ENCODE assay signal across 10 mouse cellular contexts in genomic region chr9:71126205-71126604, GRCm38 (mm10). TPM values are rescaled to one million over a fixed set of nuclear protein-coding genes. Genes with fewer than 3 reads are reported as not detected.
DNase-seq lines count a peak whose midpoint lies in the region; ATAC-seq and TF ChIP-seq lines count a peak whose summit lies in the region.
"Had no signal": no experiment of that assay in that cellular context is flagged by ENCODE, and none has a peak within 500 bp of the region (broad histone marks: within the 10 kb centered on the region; RNA-seq: fewer than 3 reads in every experiment).

No protein-coding gene starts in this region.

- H3K27ac ChIP-seq in hindbrain, postnatal 0 days, result no peak overlapping the region
- H3K27ac ChIP-seq in hindbrain, embryonic 13.5 days, result no peak overlapping the region
- no peak overlapping the region for H3K27ac ChIP-seq in bone marrow, adult 2 months (ENCODE audit: control insufficient read depth, insufficient read depth, low read depth, low read length, poor library complexity)
- no peak overlapping the region for H3K27ac ChIP-seq in forebrain, embryonic 15.5 days (replicated peaks)
- H3K27ac ChIP-seq: embryonic facial prominence, embryonic 13.5 days; limb, embryonic 13.5 days had no signal

- no peak for ATAC-seq in hindbrain, postnatal 0 days
- ATAC-seq in hindbrain, embryonic 13.5 days (ENCODE audit: low FRiP score), result no peak
- ATAC-seq in forebrain, embryonic 15.5 days (replicated peaks), result no peak

- no peak overlapping the region for H3K9ac ChIP-seq in hindbrain, postnatal 0 days (replicated peaks; ENCODE audit: low read length)
- H3K9ac ChIP-seq in hindbrain, embryonic 13.5 days, result no peak overlapping the region
- no peak overlapping the region for H3K9ac ChIP-seq in forebrain, embryonic 15.5 days (replicated peaks)
- H3K9ac ChIP-seq: embryonic facial prominence, embryonic 13.5 days; limb, embryonic 13.5 days had no signal

- no peak overlapping the region for H3K4me2 ChIP-seq in hindbrain, postnatal 0 days (ENCODE audit: low read depth, low read length)
- H3K4me2 ChIP-seq in hindbrain, embryonic 13.5 days, result no peak overlapping the region
- H3K4me2 ChIP-seq in forebrain, embryonic 15.5 days (replicated peaks), result no peak overlapping the region
- H3K4me2 ChIP-seq: embryonic facial prominence, embryonic 13.5 days; limb, embryonic 13.5 days had no signal

- no peak for TF ChIP-seq POLR2A in bone marrow, adult 2 months (IDR thresholded peaks at IDR 0.05; ENCODE audit: borderline replicate concordance, control insufficient read depth, low read depth, low read length)

- DNase-seq in hindbrain, postnatal 0 days (ENCODE audit: low spot score), result peak; percentile 27
- DNase-seq in heart, postnatal 36 days, result peak; percentile 7 to 10
- peak; percentile 49 for DNase-seq in lung, postnatal 36 days
- no peak for DNase-seq in gastrocnemius, postnatal 10 days

- H3K27me3 ChIP-seq in hindbrain, postnatal 0 days (ENCODE audit: insufficient read depth, low read length), result no peaks in the 10 kb centered on the region
- no peaks in the 10 kb centered on the region for H3K27me3 ChIP-seq in hindbrain, embryonic 13.5 days
- H3K27me3 ChIP-seq in E14TG2a.4 (ENCODE audit: insufficient read depth, low read length), result peaks cover 25% of the 10 kb centered on the region
- no peaks in the 10 kb centered on the region for H3K27me3 ChIP-seq in forebrain, embryonic 15.5 days

- no peaks in the 10 kb centered on the region for H3K36me3 ChIP-seq in hindbrain, postnatal 0 days (ENCODE audit: insufficient read depth, low read length)
- H3K36me3 ChIP-seq in hindbrain, embryonic 13.5 days, result no peaks in the 10 kb centered on the region
- H3K36me3 ChIP-seq in E14TG2a.4 (ENCODE audit: insufficient read depth, low read length), result no peaks in the 10 kb centered on the region
- no peaks in the 10 kb centered on the region for H3K36me3 ChIP-seq in forebrain, embryonic 15.5 days
- H3K36me3 ChIP-seq: embryonic facial prominence, embryonic 13.5 days; limb, embryonic 13.5 days had no signal

- intact Hi-C loops in heart, postnatal 36 days (cut with DNase I), result loop anchor here (10.0 kb wide), 1 partner anchor 59 kb away; no protein-coding TSS in a partner anchor

- peak; percentile 62 for TF ChIP-seq CTCF in hindbrain, postnatal 0 days (IDR thresholded peaks at IDR 0.05; ENCODE audit: low read depth)
- peak; percentile 38 for TF ChIP-seq CTCF in E14TG2a.4 (conservative IDR thresholded peaks at IDR 0.05; ENCODE audit: low read length)
- TF ChIP-seq CTCF in bone marrow, adult 2 months (IDR thresholded peaks at IDR 0.05; ENCODE audit: control insufficient read depth, insufficient read depth, low read length), result peak; percentile 32

- H3K4me3 ChIP-seq in hindbrain, postnatal 0 days (ENCODE audit: low read length), result no peak overlapping the region
- no peak overlapping the region for H3K4me3 ChIP-seq in hindbrain, embryonic 13.5 days
- no peak overlapping the region for H3K4me3 ChIP-seq in E14TG2a.4 (replicated peaks; ENCODE audit: low read length)
- no peak overlapping the region for H3K4me3 ChIP-seq in bone marrow, adult 2 months (replicated peaks; ENCODE audit: control insufficient read depth, low read depth, low read length)
- no peak overlapping the region for H3K4me3 ChIP-seq in forebrain, embryonic 15.5 days
- H3K4me3 ChIP-seq: embryonic facial prominence, embryonic 13.5 days; limb, embryonic 13.5 days had no signal

- no peaks in the 10 kb centered on the region for H3K4me1 ChIP-seq in hindbrain, postnatal 0 days (ENCODE audit: insufficient read depth, low read length)
- no peaks in the 10 kb centered on the region for H3K4me1 ChIP-seq in hindbrain, embryonic 13.5 days (replicated peaks)
- peaks cover 5% of the 10 kb centered on the region for H3K4me1 ChIP-seq in E14TG2a.4 (replicated peaks; ENCODE audit: low read depth, low read length)
- no peaks in the 10 kb centered on the region for H3K4me1 ChIP-seq in bone marrow, adult 2 months (ENCODE audit: control insufficient read depth, insufficient read depth, low read length)
- H3K4me1 ChIP-seq in forebrain, embryonic 15.5 days, result no peaks in the 10 kb centered on the region
- H3K4me1 ChIP-seq: embryonic facial prominence, embryonic 13.5 days; limb, embryonic 13.5 days had no signal

- no peaks in the 10 kb centered on the region for H3K9me3 ChIP-seq in hindbrain, postnatal 0 days (ENCODE audit: low read length)
- H3K9me3 ChIP-seq in hindbrain, embryonic 13.5 days, result no peaks in the 10 kb centered on the region
- H3K9me3 ChIP-seq in E14TG2a.4 (ENCODE audit: low read length), result no peaks in the 10 kb centered on the region
- H3K9me3 ChIP-seq in forebrain, embryonic 15.5 days, result no peaks in the 10 kb centered on the region
- H3K9me3 ChIP-seq: embryonic facial prominence, embryonic 13.5 days; limb, embryonic 13.5 days had no signal

- 32% methylated on average over 2 of the region's 2 CpGs for WGBS in hindbrain, postnatal 0 days
- WGBS in hindbrain, embryonic 13.5 days, result 28% methylated on average over 2 of the region's 2 CpGs
- 59% methylated on average over 2 of the region's 2 CpGs for whole genome bisulfite sequencing in bone marrow, adult 2 months
- WGBS in forebrain, embryonic 15.5 days, result 36% methylated on average over 2 of the region's 2 CpGs

RNA-seq across cellular contexts. Expression of gene Aqp9, which starts 42.3 kb away (rescaled TPM):
- total RNA-seq in hindbrain, postnatal 0 days (2014; rRNA removed), result 0.37 and 0.93 TPM in 2 replicates
- 2.5 and 3.0 TPM in 2 replicates for polyA plus RNA-seq in hindbrain, postnatal 0 days (2015; fragmentation: Nextera tagmentation; extraction: Ambion mirVana)
- 0.17 and 0.51 TPM in 2 replicates for polyA plus RNA-seq in hindbrain, embryonic 13.5 days (2015; fragmentation: Nextera tagmentation; extraction: Ambion mirVana)
- polyA plus RNA-seq in bone marrow, adult 2 months (2011; ENCODE audit: insufficient read depth, insufficient read length, low replicate concordance, missing spikeins), result 14.1 and 17.7 TPM in 2 replicates
- under 1 TPM; 0.16 to 0.22 TPM for total RNA-seq in heart, postnatal 36 days (2021)
- polyA plus RNA-seq in forebrain, embryonic 15.5 days (2015; fragmentation: Nextera tagmentation; extraction: Ambion mirVana), result 0.37 and 0.98 TPM in 2 replicates
- total RNA-seq in gastrocnemius, postnatal 10 days (2021), result under 1 TPM in 1 of 2 experiments, not detected in 1; 0.56 TPM
